Mouse (Mus musculus): ENCODE results near the gene Rhof. TPM values are rescaled to one million over a fixed set of nuclear protein-coding genes. Genes with fewer than 3 reads are reported as not detected.

The Rhof gene
- polyA plus RNA-seq, 1 experiment from 2014 or later = 1.5 TPM

GRCm38 (mm10) chr5:123120624-123121215 is 11.8 kb downstream of the Rhof start:
- Histone ChIP-seq H3K9me3 (replicated peaks) (no peaks in the 10 kb centered on the region), H3K36me3 (no peaks in the 10 kb centered on the region), H3K27ac (no peak overlapping the region), H3K27me3 (no peaks in the 10 kb centered on the region), H3K4me1 (replicated peaks) (peaks cover 5% of the 10 kb centered on the region), H3K4me3 (no peak overlapping the region), H3K9ac (no peak overlapping the region), H3K4me2 (no peak overlapping the region)
- 73% methylated on average over 7 of the region's 7 CpGs for whole genome bisulfite sequencing
- no peak for ATAC-seq (replicated peaks; ENCODE audit: insufficient number of reproducible peaks, insufficient read depth, low FRiP score, low read depth)

GRCm38 (mm10) chr5:123118826-123119225 is 13.7 kb downstream of the Rhof start:
- Histone ChIP-seq H3K36me3 (no peaks in the 10 kb centered on the region), H3K4me3 (no peak overlapping the region), H3K27ac (no peak overlapping the region), H3K9ac (no peak overlapping the region), H3K4me1 (replicated peaks) (no peaks in the 10 kb centered on the region), H3K9me3 (replicated peaks) (no peaks in the 10 kb centered on the region), H3K4me2 (no peak overlapping the region), H3K27me3 (no peaks in the 10 kb centered on the region)
- WGBS = 67% methylated on average over 10 of the region's 10 CpGs
- ATAC-seq (replicated peaks; ENCODE audit: insufficient number of reproducible peaks, insufficient read depth, low FRiP score, low read depth) = no peak

DNA sequence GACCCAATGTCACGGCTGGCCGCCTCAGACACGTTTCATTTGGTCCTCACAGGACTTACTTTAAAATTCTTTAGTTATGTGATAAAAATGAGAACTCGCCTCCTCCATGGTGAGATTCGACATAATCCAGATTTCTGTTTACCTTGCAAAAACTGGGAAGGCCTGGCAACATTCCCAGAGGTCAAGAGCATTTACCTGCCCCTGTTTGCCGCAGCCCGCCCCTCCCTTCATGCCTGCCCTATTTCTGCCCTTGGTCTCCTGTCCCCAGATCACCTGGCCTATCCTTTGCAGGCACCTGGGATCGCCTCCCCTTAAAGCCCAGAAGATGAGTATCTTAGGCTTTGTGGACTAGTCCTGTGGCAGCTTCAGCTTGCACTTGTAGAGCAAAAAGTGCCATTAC is 14.7 kb downstream of the Rhof start:
- Histone ChIP-seq H3K27ac (no peak overlapping the region), H3K36me3 (no peaks in the 10 kb centered on the region), H3K9me3 (replicated peaks) (no peaks in the 10 kb centered on the region), H3K4me2 (no peak overlapping the region), H3K4me3 (no peak overlapping the region), H3K9ac (no peak overlapping the region), H3K4me1 (replicated peaks) (no peaks in the 10 kb centered on the region), H3K27me3 (no peaks in the 10 kb centered on the region)
- no peak for ATAC-seq (replicated peaks; ENCODE audit: insufficient number of reproducible peaks, insufficient read depth, low FRiP score, low read depth)
- WGBS = 78% methylated on average over 8 of the region's 8 CpGs

DNA sequence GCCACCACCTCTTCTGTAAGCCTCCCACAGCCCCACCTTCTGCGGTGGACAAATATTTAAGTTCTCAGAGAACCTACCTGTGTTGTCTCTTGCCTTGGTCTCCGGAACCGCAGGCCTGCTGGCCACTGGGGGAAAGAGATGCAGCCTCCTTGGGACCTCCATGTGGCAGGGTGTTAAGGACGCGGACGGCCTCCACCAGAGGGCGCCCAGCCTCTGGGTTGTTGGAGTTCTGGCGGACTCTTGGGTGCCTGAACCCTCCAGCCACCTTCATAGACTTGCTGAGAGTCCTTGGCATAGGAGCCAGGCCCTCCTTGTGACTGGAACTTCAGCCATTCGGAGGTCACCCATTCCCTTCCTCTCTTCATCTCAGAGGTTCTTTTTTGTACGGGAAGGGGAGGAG is 15.2 kb downstream of the Rhof start:
- no peak for ATAC-seq (replicated peaks; ENCODE audit: insufficient number of reproducible peaks, insufficient read depth, low FRiP score, low read depth)
- Histone ChIP-seq H3K9me3 (replicated peaks) (no peaks in the 10 kb centered on the region), H3K4me2 (no peak overlapping the region), H3K9ac (no peak overlapping the region), H3K36me3 (no peaks in the 10 kb centered on the region), H3K27me3 (no peaks in the 10 kb centered on the region), H3K4me1 (replicated peaks) (no peaks in the 10 kb centered on the region), H3K27ac (no peak overlapping the region), H3K4me3 (no peak overlapping the region)
- WGBS = 22% methylated on average over 10 of the region's 10 CpGs

- Histone ChIP-seq H3K4me1 (replicated peaks) (no peaks in the 10 kb centered on the region), H3K9ac (no peak overlapping the region), H3K4me2 (no peak overlapping the region), H3K27ac (no peak overlapping the region), H3K36me3 (no peaks in the 10 kb centered on the region), H3K9me3 (replicated peaks) (no peaks in the 10 kb centered on the region), H3K4me3 (no peak overlapping the region), H3K27me3 (no peaks in the 10 kb centered on the region)
- ATAC-seq (replicated peaks; ENCODE audit: insufficient number of reproducible peaks, insufficient read depth, low FRiP score, low read depth) = 0 out of 2 replicates have a peak, but pooled peaks have one; percentile 2
- 53% methylated on average over 8 of the region's 8 CpGs for WGBS
Observed at GRCm38 (mm10) chr5:123116080-123116479, 16.4 kb downstream of the Rhof start.

DNA sequence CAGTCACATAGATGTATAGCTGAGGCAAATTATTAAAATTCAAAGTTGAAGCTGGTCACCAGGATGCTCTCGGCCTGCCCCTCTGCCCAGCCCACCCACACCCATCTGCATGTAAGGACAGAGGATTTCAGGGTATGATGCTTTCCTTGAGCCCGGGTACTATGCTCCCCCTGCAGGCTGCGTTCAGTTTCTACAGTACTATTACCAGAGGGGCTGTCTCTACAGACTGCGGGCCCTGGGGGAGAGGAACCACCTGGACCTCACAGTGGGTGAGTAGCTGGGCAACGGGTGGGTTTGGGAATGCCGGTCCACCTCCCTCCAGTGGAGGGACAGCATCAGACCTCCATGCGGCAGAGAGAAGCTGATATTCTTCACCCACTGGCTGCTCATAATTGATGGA is 17.6 kb downstream of the Rhof start:
- no peaks in the 10 kb centered on the region for H3K36me3 ChIP-seq
- H3K4me2 ChIP-seq = no peak overlapping the region
- 0 out of 2 replicates have a peak, but pooled peaks have one; percentile 50 for ATAC-seq (replicated peaks; ENCODE audit: insufficient number of reproducible peaks, insufficient read depth, low FRiP score, low read depth)
- no peaks in the 10 kb centered on the region for H3K9me3 ChIP-seq (replicated peaks)
- no peaks in the 10 kb centered on the region for H3K27me3 ChIP-seq
- WGBS = 39% methylated on average over 7 of the region's 7 CpGs
- H3K4me3 ChIP-seq = no peak overlapping the region
- H3K9ac ChIP-seq = no peak overlapping the region
- no peak overlapping the region for H3K27ac ChIP-seq
- peaks cover 8% of the 10 kb centered on the region for H3K4me1 ChIP-seq (replicated peaks)

GRCm38 (mm10) chr5:123114109-123114508 is 18.4 kb downstream of the Rhof start:
- 67% methylated on average over 11 of the region's 11 CpGs for WGBS
- Histone ChIP-seq H3K27me3 (no peaks in the 10 kb centered on the region), H3K4me3 (no peak overlapping the region), H3K4me2 (no peak overlapping the region), H3K9me3 (replicated peaks) (no peaks in the 10 kb centered on the region), H3K36me3 (no peaks in the 10 kb centered on the region), H3K9ac (no peak overlapping the region), H3K27ac (no peak overlapping the region), H3K4me1 (replicated peaks) (peaks cover 15% of the 10 kb centered on the region)
- ATAC-seq (replicated peaks; ENCODE audit: insufficient number of reproducible peaks, insufficient read depth, low FRiP score, low read depth) = no peak

- no peaks in the 10 kb centered on the region; the same call in 1 of the 2 replicates for H3K36me3 ChIP-seq
- no peaks in the 10 kb centered on the region for H3K27me3 ChIP-seq
- H3K27ac ChIP-seq = no peak overlapping the region
- no peak for ATAC-seq (replicated peaks; ENCODE audit: insufficient number of reproducible peaks, insufficient read depth, low FRiP score, low read depth)
- WGBS = 71% methylated on average over 13 of the region's 13 CpGs
- peaks cover 18% of the 10 kb centered on the region for H3K4me1 ChIP-seq (replicated peaks)
- no peak overlapping the region for H3K4me2 ChIP-seq
- H3K9me3 ChIP-seq (replicated peaks) = no peaks in the 10 kb centered on the region
- H3K4me3 ChIP-seq = no peak overlapping the region
- H3K9ac ChIP-seq = no peak overlapping the region
Observed at GRCm38 (mm10) chr5:123110296-123110721, 22.2 kb downstream of the Rhof start.

GRCm38 (mm10) chr5:123109452-123110203 is 22.9 kb downstream of the Rhof start:
- Histone ChIP-seq H3K9me3 (replicated peaks) (no peaks in the 10 kb centered on the region), H3K27ac (no peak overlapping the region), H3K4me3 (0 out of 2 replicates have a peak overlapping the region, but pooled peaks have one; percentile 9), H3K27me3 (no peaks in the 10 kb centered on the region), H3K36me3 (no peaks in the 10 kb centered on the region; the same call in 1 of the 2 replicates), H3K9ac (no peak overlapping the region), H3K4me1 (replicated peaks) (peaks cover 24% of the 10 kb centered on the region), H3K4me2 (peak overlapping the region; percentile 47)
- no peak for ATAC-seq (replicated peaks; ENCODE audit: insufficient number of reproducible peaks, insufficient read depth, low FRiP score, low read depth)
- 33% methylated on average over 13 of the region's 13 CpGs for WGBS

DNA sequence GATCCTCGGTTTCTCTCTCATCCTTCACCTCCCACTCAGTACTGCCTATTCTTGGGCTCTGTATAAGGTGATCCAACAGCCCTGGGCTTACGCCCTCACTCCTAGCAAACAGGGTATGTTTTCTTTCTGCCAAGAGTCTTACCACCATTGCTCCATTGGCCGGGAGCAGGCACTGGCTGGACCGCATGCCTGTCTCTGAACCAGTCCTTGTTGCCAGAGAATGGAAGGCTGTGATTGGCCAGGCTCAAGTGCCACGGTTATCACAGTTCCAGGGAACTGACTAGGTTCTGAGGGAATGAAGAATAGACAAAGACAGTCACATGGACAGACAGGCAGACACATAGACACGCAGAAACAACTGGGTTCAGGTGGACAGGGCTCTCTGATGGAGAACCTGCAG is 27.7 kb downstream of the Rhof start:
- Histone ChIP-seq H3K9ac (no peak overlapping the region), H3K4me3 (no peak overlapping the region), H3K4me1 (replicated peaks) (peaks cover 37% of the 10 kb centered on the region), H3K36me3 (no peaks in the 10 kb centered on the region; the same call in 1 of the 2 replicates), H3K27me3 (no peaks in the 10 kb centered on the region), H3K27ac (no peak overlapping the region), H3K4me2 (no peak overlapping the region), H3K9me3 (replicated peaks) (no peaks in the 10 kb centered on the region)
- WGBS = 56% methylated on average over 6 of the region's 6 CpGs
- ATAC-seq (replicated peaks; ENCODE audit: insufficient number of reproducible peaks, insufficient read depth, low FRiP score, low read depth) = peak; percentile 56; the same call in 1 of the 2 replicates

GRCm38 (mm10) chr5:123103556-123103955 is 28.9 kb downstream of the Rhof start:
- H3K36me3 ChIP-seq = no peaks in the 10 kb centered on the region; the same call in 1 of the 2 replicates
- no peaks in the 10 kb centered on the region for H3K9me3 ChIP-seq (replicated peaks)
- no peak overlapping the region for H3K4me3 ChIP-seq
- peak overlapping the region; percentile 2; the same call in 1 of the 2 replicates for H3K27ac ChIP-seq
- H3K27me3 ChIP-seq = no peaks in the 10 kb centered on the region
- no peak overlapping the region for H3K9ac ChIP-seq
- ATAC-seq (replicated peaks; ENCODE audit: insufficient number of reproducible peaks, insufficient read depth, low FRiP score, low read depth) = no peak
- WGBS = 44% methylated on average over 8 of the region's 8 CpGs
- H3K4me2 ChIP-seq = no peak overlapping the region
- H3K4me1 ChIP-seq (replicated peaks) = peaks cover 27% of the 10 kb centered on the region
